In genomic region chr4:102573361-102573781, GRCm38 (mm10) we compare ENCODE assay signal across 9 mouse cellular contexts.
DNase-seq lines count a peak whose midpoint lies in the region; ATAC-seq and TF ChIP-seq lines count a peak whose summit lies in the region.
"Had no signal": no experiment of that assay in that cellular context is flagged by ENCODE, and none has a peak within 500 bp of the region (broad histone marks: within the 10 kb centered on the region; RNA-seq: fewer than 3 reads in every experiment).

No protein-coding gene starts in this region.

- H3K9me3 ChIP-seq in embryonic facial prominence, embryonic 14.5 days (ENCODE audit: control insufficient read depth, low read length), result no peaks in the 10 kb centered on the region
- H3K9me3 ChIP-seq in liver, postnatal 0 days (ENCODE audit: low read length), result no peaks in the 10 kb centered on the region
- H3K9me3 ChIP-seq in midbrain, embryonic 13.5 days, result no peaks in the 10 kb centered on the region

- DNase-seq in layer of hippocampus, adult 2 months (ENCODE audit: low spot score in 2 of 2), result no peak
- DNase-seq in layer of hippocampus, adult 18-20 months (ENCODE audit: low spot score in 2 of 2), result no peak
- no peak for DNase-seq in embryonic facial prominence, embryonic 14.5 days (ENCODE audit: low spot score)
- DNase-seq in liver, postnatal 0 days, result peak; percentile 8
- no peak for DNase-seq in cerebellum, postnatal 25 days
- DNase-seq: adrenal gland, postnatal 36 days had no signal

- peaks cover 2% of the 10 kb centered on the region for H3K4me1 ChIP-seq in bone marrow, adult 2 months (ENCODE audit: control insufficient read depth, insufficient read depth, low read length)
- H3K4me1 ChIP-seq in embryonic facial prominence, embryonic 14.5 days (ENCODE audit: control insufficient read depth, insufficient read depth, low read length), result peaks cover 22% of the 10 kb centered on the region
- peaks cover 66% of the 10 kb centered on the region for H3K4me1 ChIP-seq in liver, postnatal 0 days (ENCODE audit: insufficient read depth)
- H3K4me1 ChIP-seq in midbrain, embryonic 13.5 days (replicated peaks), result peaks cover 28% of the 10 kb centered on the region

- 0 out of 2 replicates have a peak overlapping the region, but pooled peaks have one; percentile 80 for H3K4me2 ChIP-seq in embryonic facial prominence, embryonic 14.5 days (ENCODE audit: low read depth, low read length)
- H3K4me2 ChIP-seq in liver, postnatal 0 days (ENCODE audit: low read depth, low read length), result peak overlapping the region; percentile 80
- no peak overlapping the region for H3K4me2 ChIP-seq in midbrain, embryonic 13.5 days (replicated peaks)

- no peak for TF ChIP-seq POLR2A in bone marrow, adult 2 months (IDR thresholded peaks at IDR 0.05; ENCODE audit: borderline replicate concordance, control insufficient read depth, low read depth, low read length)

- no peak for ATAC-seq in embryonic facial prominence, embryonic 14.5 days (ENCODE audit: low read depth)
- ATAC-seq in liver, postnatal 0 days, result no peak
- no peak for ATAC-seq in midbrain, embryonic 13.5 days
- ATAC-seq: forebrain, embryonic 16.5 days had no signal

- peak overlapping the region; percentile 79 for H3K27ac ChIP-seq in layer of hippocampus, adult 2 months
- peak overlapping the region; percentile 73; the same call in 1 of the 2 replicates for H3K27ac ChIP-seq in bone marrow, adult 2 months (ENCODE audit: control insufficient read depth, insufficient read depth, low read depth, low read length, poor library complexity)
- no peak overlapping the region for H3K27ac ChIP-seq in embryonic facial prominence, embryonic 14.5 days (replicated peaks; ENCODE audit: low read depth, low read length)
- peak overlapping the region; percentile 76 for H3K27ac ChIP-seq in liver, postnatal 0 days (ENCODE audit: low read depth)
- H3K27ac ChIP-seq in midbrain, embryonic 13.5 days, result no peak overlapping the region

- no peak for TF ChIP-seq CTCF in layer of hippocampus, adult 2 months (conservative IDR thresholded peaks at IDR 0.05)
- TF ChIP-seq CTCF in bone marrow, adult 2 months (IDR thresholded peaks at IDR 0.05; ENCODE audit: control insufficient read depth, insufficient read depth, low read length), result no peak
- TF ChIP-seq CTCF in liver, postnatal 0 days (IDR thresholded peaks at IDR 0.05; ENCODE audit: low read depth), result no peak

- no peak for TF ChIP-seq EP300 in liver, postnatal 0 days (IDR thresholded peaks at IDR 0.05; ENCODE audit: low read depth)

- peak overlapping the region; percentile 23 for H3K4me3 ChIP-seq in layer of hippocampus, adult 2 months
- no peak overlapping the region for H3K4me3 ChIP-seq in bone marrow, adult 2 months (replicated peaks; ENCODE audit: control insufficient read depth, low read depth, low read length)
- H3K4me3 ChIP-seq in embryonic facial prominence, embryonic 14.5 days (ENCODE audit: low read depth, low read length), result no peak overlapping the region
- 0 out of 2 replicates have a peak overlapping the region, but pooled peaks have one; percentile 71 for H3K4me3 ChIP-seq in liver, postnatal 0 days (ENCODE audit: low read depth, low read length)
- no peak overlapping the region for H3K4me3 ChIP-seq in midbrain, embryonic 13.5 days (replicated peaks)

- no peaks in the 10 kb centered on the region for H3K36me3 ChIP-seq in embryonic facial prominence, embryonic 14.5 days (ENCODE audit: control insufficient read depth, insufficient read depth, low read length)
- peaks cover 10% of the 10 kb centered on the region for H3K36me3 ChIP-seq in liver, postnatal 0 days (replicated peaks; ENCODE audit: insufficient read depth, low read length)
- H3K36me3 ChIP-seq in midbrain, embryonic 13.5 days, result no peaks in the 10 kb centered on the region

- no peaks in the 10 kb centered on the region for H3K27me3 ChIP-seq in embryonic facial prominence, embryonic 14.5 days (replicated peaks; ENCODE audit: control insufficient read depth, insufficient read depth, low read length)
- no peaks in the 10 kb centered on the region for H3K27me3 ChIP-seq in liver, postnatal 0 days (ENCODE audit: insufficient read depth, low read length)
- H3K27me3 ChIP-seq in midbrain, embryonic 13.5 days, result peaks cover 16% of the 10 kb centered on the region; the same call in 1 of the 2 replicates

- 62% methylated on average over 4 of the region's 4 CpGs for WGBS in bone marrow, adult 2 months
- WGBS in embryonic facial prominence, embryonic 14.5 days, result 78% methylated on average over 4 of the region's 4 CpGs
- 71% methylated on average over 4 of the region's 4 CpGs for whole genome bisulfite sequencing in liver, postnatal 0 days (ENCODE audit: insufficient replicate concordance)
- 95% methylated on average over 4 of the region's 4 CpGs for WGBS in midbrain, embryonic 13.5 days

- no peak overlapping the region for H3K9ac ChIP-seq in embryonic facial prominence, embryonic 14.5 days (ENCODE audit: low read depth, low read length)
- H3K9ac ChIP-seq in liver, postnatal 0 days (replicated peaks), result no peak overlapping the region
- no peak overlapping the region for H3K9ac ChIP-seq in midbrain, embryonic 13.5 days (replicated peaks)

Comparison
In these comparisons a context has a peak if more than half of its experiments do, and no peak if none do; other contexts are left out.
1. H3K27ac ChIP-seq: peak in layer of hippocampus, adult 2 months (single experiment), bone marrow, adult 2 months (single experiment) and liver, postnatal 0 days (single experiment); none in embryonic facial prominence, embryonic 14.5 days (single experiment) and midbrain, embryonic 13.5 days (single experiment).
2. H3K4me3 ChIP-seq: peak in layer of hippocampus, adult 2 months (single experiment) and liver, postnatal 0 days (single experiment); none in bone marrow, adult 2 months (single experiment), embryonic facial prominence, embryonic 14.5 days (single experiment) and midbrain, embryonic 13.5 days (single experiment).